Mouse (Mus musculus) thymus, postnatal 36 days (tissue): ENCODE results near the gene Mrps5.
"Not testable (repeated sequence)": the region's sequence is repeated elsewhere in the genome, so short reads cannot be mapped to it uniquely, and the experiment has no call there.

ENCODE experiments used
- DNase-seq, 2 experiments: peaks; one replicate each; pipeline ENCODE4 v3.0.0; 2022; ENCODE audit warnings: mixed read lengths in 2 of 2

Gene Mrps5

GRCm38 (mm10) chr2:127586694-127587513 is at the start of gene Mrps5, which contains the start of gene Zfp661:
Gene Mrps5 (plus strand): TSS chr2:127587222.
Gene Zfp661 (minus strand): TSS chr2:127587094.
- peak; percentile 76 to 84 for DNase-seq

GRCm38 (mm10) chr2:127537548-127537947 is 49.5 kb upstream of the Mrps5 start:
- DNase-seq, result no peak

- DNase-seq, result peak in 1 of 2 experiments; percentile 16
These were observed 47.5 kb upstream of the Mrps5 start for GRCm38 (mm10) chr2:127539494-127539893.

- no peak for DNase-seq
These were observed 45.8 kb upstream of the Mrps5 start, which contains the start of gene Prom2 for GRCm38 (mm10) chr2:127541185-127541584. Gene Prom2 (minus strand): TSS chr2:127541467.

GRCm38 (mm10) chr2:127541697-127542096 is 45.3 kb upstream of the Mrps5 start:
- DNase-seq, result no peak

- DNase-seq, result no peak
These were observed 38.5 kb upstream of the Mrps5 start for GRCm38 (mm10) chr2:127548342-127549074.

- no peak for DNase-seq
These were observed 37.3 kb upstream of the Mrps5 start for GRCm38 (mm10) chr2:127549711-127550110.

GRCm38 (mm10) chr2:127550446-127550845 is 36.6 kb upstream of the Mrps5 start:
- no peak for DNase-seq

GRCm38 (mm10) chr2:127551078-127551477 is 35.9 kb upstream of the Mrps5 start:
- peak in 1 of 2 experiments; percentile 10 for DNase-seq

GRCm38 (mm10) chr2:127559070-127559966 is 27.7 kb upstream of the Mrps5 start:
- peak; percentile 85 to 87 for DNase-seq

GRCm38 (mm10) chr2:127573322-127573721 is 13.7 kb upstream of the Mrps5 start:
- no peak for DNase-seq

GRCm38 (mm10) chr2:127584436-127584858 is 2.6 kb upstream of the Mrps5 start:
- peak; percentile 88 to 92 for DNase-seq

GRCm38 (mm10) chr2:127587514-127587844 is 457 bp downstream of the Mrps5 start:
- no peak for DNase-seq

GRCm38 (mm10) chr2:127588897-127589296 is 1.9 kb downstream of the Mrps5 start:
- DNase-seq, result no peak

GRCm38 (mm10) chr2:127590204-127590603 is 3.2 kb downstream of the Mrps5 start:
- peak; percentile 45 to 60 for DNase-seq

GRCm38 (mm10) chr2:127590840-127591239 is 3.8 kb downstream of the Mrps5 start:
- peak; percentile 41 to 55 for DNase-seq

- DNase-seq, result not testable (repeated sequence)
These were observed 16.4 kb downstream of the Mrps5 start for GRCm38 (mm10) chr2:127603383-127603782.

GRCm38 (mm10) chr2:127605203-127605602 is 18.2 kb downstream of the Mrps5 start:
- DNase-seq, result no peak

GRCm38 (mm10) chr2:127608234-127608633 is 21.2 kb downstream of the Mrps5 start:
- no peak for DNase-seq

- DNase-seq, result no peak
These were observed 22.0 kb downstream of the Mrps5 start for GRCm38 (mm10) chr2:127608986-127609385.

GRCm38 (mm10) chr2:127611386-127611785 is 24.4 kb downstream of the Mrps5 start:
- no peak for DNase-seq

- DNase-seq, result no peak
These were observed 25.3 kb downstream of the Mrps5 start for GRCm38 (mm10) chr2:127612288-127612687.

GRCm38 (mm10) chr2:127619311-127619710 is 32.3 kb downstream of the Mrps5 start:
- no peak for DNase-seq
